Mouse (Mus musculus) bone marrow, adult 2 months (tissue): ENCODE results near the gene Srebf2.

Source experiments
- CTCF ChIP-seq: fragments of 200-500 bp; IDR thresholded peaks from 2 replicates; pipeline ENCODE4 v1.5.1; 2011; ENCODE audit warnings: low read length, control low read depth; ENCODE audit not compliant: control insufficient read depth, insufficient read depth
- POLR2A ChIP-seq: fragments of 200-500 bp; IDR thresholded peaks from 2 replicates; pipeline ENCODE4 v1.6.1; 2011; ENCODE audit warnings: low read depth, mild to moderate bottlenecking, control low read depth, low read length, borderline replicate concordance; ENCODE audit not compliant: control insufficient read depth

DNA sequence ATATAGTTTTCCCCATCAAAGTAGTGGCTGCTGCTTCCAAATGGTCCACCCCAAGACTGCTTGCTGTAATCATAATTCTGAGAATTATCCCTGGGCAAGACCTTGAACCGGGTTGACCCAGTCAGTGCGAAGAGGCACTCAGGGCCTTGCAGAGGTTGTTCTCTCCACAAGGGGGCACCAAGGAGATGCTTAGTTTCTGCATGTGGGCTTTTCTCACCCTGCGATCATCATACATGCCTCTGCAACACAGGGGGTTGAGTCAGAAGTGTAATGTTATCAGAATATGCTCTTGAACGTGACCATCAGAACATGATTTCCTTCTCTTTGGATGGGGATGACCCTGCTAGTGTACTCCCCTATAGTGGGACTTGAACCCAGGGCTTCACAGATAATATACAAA is 8.4 kb upstream of the Srebf2 start:
- TF ChIP-seq CTCF (peak; percentile 77), POLR2A (no peak)
